ENCODE assay signal across 18 mouse cellular contexts in genomic region chr11:51896012-51896411, GRCm38 (mm10).
"Had no signal": no experiment of that assay in that cellular context is flagged by ENCODE, and none has a peak within 500 bp of the region (broad histone marks: within the 10 kb centered on the region; RNA-seq: fewer than 3 reads in every experiment).

No protein-coding gene starts in this region.

- H3K4me1 ChIP-seq: kidney, embryonic 15.5 days; liver, embryonic 13.5 days; midbrain, embryonic 12.5 days; midbrain, embryonic 15.5 days; stomach, embryonic 15.5 days had no signal

- H3K4me3 ChIP-seq: kidney, embryonic 15.5 days; limb, embryonic 13.5 days; liver, embryonic 13.5 days; midbrain, embryonic 12.5 days; midbrain, embryonic 15.5 days; neural tube, embryonic 13.5 days; stomach, embryonic 15.5 days had no signal

- DNase-seq: kidney, adult 11 months; kidney, adult 8-10 months; kidney, postnatal 10 days; kidney, postnatal 4 days; left cerebral cortex, postnatal 4 days; liver, embryonic 13.5 days; lung, adult 2 months; lung, postnatal 14 days; lung, postnatal 4 days; right cerebral cortex, postnatal 25 days; spleen, adult 18-20 months; thymus, postnatal 25 days had no signal

- H3K36me3 ChIP-seq: kidney, embryonic 15.5 days; limb, embryonic 13.5 days; liver, embryonic 13.5 days; midbrain, embryonic 12.5 days; midbrain, embryonic 15.5 days; neural tube, embryonic 13.5 days; stomach, embryonic 15.5 days had no signal

- H3K9me3 ChIP-seq: kidney, embryonic 15.5 days; limb, embryonic 13.5 days; liver, embryonic 13.5 days; midbrain, embryonic 12.5 days; midbrain, embryonic 15.5 days; neural tube, embryonic 13.5 days; stomach, embryonic 15.5 days had no signal

- H3K27me3 ChIP-seq: midbrain, embryonic 12.5 days; midbrain, embryonic 15.5 days; neural tube, embryonic 13.5 days; stomach, embryonic 15.5 days had no signal

- H3K9ac ChIP-seq: kidney, embryonic 15.5 days; limb, embryonic 13.5 days; liver, embryonic 13.5 days; midbrain, embryonic 12.5 days; midbrain, embryonic 15.5 days; neural tube, embryonic 13.5 days; stomach, embryonic 15.5 days had no signal

- H3K27ac ChIP-seq: kidney, embryonic 15.5 days; limb, embryonic 13.5 days; liver, embryonic 13.5 days; midbrain, embryonic 12.5 days; midbrain, embryonic 15.5 days; neural tube, embryonic 13.5 days; stomach, embryonic 15.5 days had no signal

- ATAC-seq: midbrain, embryonic 15.5 days had no signal

- H3K4me2 ChIP-seq: kidney, embryonic 15.5 days; limb, embryonic 13.5 days; liver, embryonic 13.5 days; midbrain, embryonic 12.5 days; midbrain, embryonic 15.5 days; neural tube, embryonic 13.5 days; stomach, embryonic 15.5 days had no signal
